8 mouse cellular contexts compared by ENCODE assay signal in the genomic region with DNA sequence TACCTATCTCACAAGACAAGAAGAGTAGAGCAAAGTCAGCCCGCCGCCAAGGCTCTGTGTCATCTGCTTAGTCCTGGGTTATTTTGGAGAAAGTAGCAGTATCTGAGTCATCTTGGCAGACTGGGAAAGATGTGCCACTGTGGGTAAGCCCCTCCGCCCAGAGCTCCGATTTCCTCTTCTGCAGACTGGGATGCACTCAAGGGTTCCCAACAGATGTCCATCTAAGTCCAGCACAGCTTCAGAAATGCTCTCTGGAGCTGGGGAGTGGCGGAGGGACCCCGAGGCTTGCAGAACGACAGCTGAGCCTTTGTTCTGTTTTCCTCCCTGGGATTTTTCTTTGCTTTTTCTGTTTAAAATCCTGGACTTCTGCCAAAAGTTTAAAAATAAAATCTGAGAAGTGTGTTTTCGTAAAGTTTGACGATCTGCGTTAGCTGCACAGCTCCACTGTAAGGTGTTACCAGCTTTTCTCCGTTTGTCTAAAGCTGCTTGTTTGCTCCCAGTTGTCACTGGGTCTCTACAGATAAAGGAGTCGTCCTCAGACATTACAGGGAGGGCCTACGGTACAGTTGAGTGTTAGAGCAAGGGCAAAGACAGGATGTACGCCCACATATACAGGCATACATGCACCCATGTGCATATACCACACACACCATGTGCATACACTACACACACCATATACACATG.
DNase-seq lines count a peak whose midpoint lies in the region; ATAC-seq and TF ChIP-seq lines count a peak whose summit lies in the region.

No protein-coding gene starts in this region.

- 41% methylated on average over 14 of the region's 14 CpGs for WGBS in intestine, embryonic 14.5 days
- 45% methylated on average over 14 of the region's 14 CpGs for WGBS in intestine, embryonic 15.5 days
- WGBS in neural tube, embryonic 15.5 days, result 75% methylated on average over 14 of the region's 14 CpGs

- no peaks in the 10 kb centered on the region for H3K27me3 ChIP-seq in intestine, embryonic 14.5 days (replicated peaks; ENCODE audit: control insufficient read depth, insufficient read depth, low read length)
- no peaks in the 10 kb centered on the region for H3K27me3 ChIP-seq in intestine, embryonic 15.5 days (replicated peaks)
- no peaks in the 10 kb centered on the region for H3K27me3 ChIP-seq in E14TG2a.4 (ENCODE audit: insufficient read depth, low read length)
- H3K27me3 ChIP-seq in neural tube, embryonic 15.5 days (replicated peaks), result no peaks in the 10 kb centered on the region

- no peak for TF ChIP-seq CTCF in E14TG2a.4 (conservative IDR thresholded peaks at IDR 0.05; ENCODE audit: low read length)

- ATAC-seq in intestine, embryonic 14.5 days (replicated peaks; ENCODE audit: low FRiP score, low TSS enrichment, low read depth), result no peak
- no peak; the same call in 1 of the 2 replicates for ATAC-seq in intestine, embryonic 15.5 days
- 0 out of 2 replicates have a peak, but pooled peaks have one; percentile 15 for ATAC-seq in common myeloid progenitor, adult 5-6 weeks (replicated peaks; ENCODE audit: low read depth, poor library complexity, severe bottlenecking)
- no peak for ATAC-seq in neural tube, embryonic 15.5 days (ENCODE audit: low FRiP score)
- ATAC-seq in activated CD4-positive, CD25-positive, alpha-beta regulatory T cell, adult 4 months, result no peak

- no peaks in the 10 kb centered on the region for H3K9me3 ChIP-seq in intestine, embryonic 14.5 days (ENCODE audit: control insufficient read depth, low read length)
- no peaks in the 10 kb centered on the region for H3K9me3 ChIP-seq in intestine, embryonic 15.5 days
- no peaks in the 10 kb centered on the region for H3K9me3 ChIP-seq in E14TG2a.4 (ENCODE audit: low read length)
- no peaks in the 10 kb centered on the region for H3K9me3 ChIP-seq in neural tube, embryonic 15.5 days (replicated peaks)

- H3K36me3 ChIP-seq in intestine, embryonic 14.5 days (ENCODE audit: control insufficient read depth, insufficient read depth, low read length), result no peaks in the 10 kb centered on the region
- 0 out of 2 replicates have a peak, but pooled peaks cover 3% of the 10 kb centered on the region for H3K36me3 ChIP-seq in intestine, embryonic 15.5 days
- H3K36me3 ChIP-seq in E14TG2a.4 (ENCODE audit: insufficient read depth, low read length), result no peaks in the 10 kb centered on the region
- H3K36me3 ChIP-seq in neural tube, embryonic 15.5 days, result no peaks in the 10 kb centered on the region

- H3K27ac ChIP-seq in intestine, embryonic 14.5 days (ENCODE audit: low read depth), result peak overlapping the region; percentile 12; the same call in 1 of the 2 replicates
- no peak overlapping the region for H3K27ac ChIP-seq in intestine, embryonic 15.5 days
- H3K27ac ChIP-seq in neural tube, embryonic 15.5 days (replicated peaks), result 0 out of 2 replicates have a peak overlapping the region, but pooled peaks have one; percentile 1

- H3K4me2 ChIP-seq in intestine, embryonic 14.5 days (ENCODE audit: low read length), result 0 out of 2 replicates have a peak overlapping the region, but pooled peaks have one; percentile 5
- H3K4me2 ChIP-seq in intestine, embryonic 15.5 days (replicated peaks), result no peak overlapping the region; the same call in 1 of the 2 replicates
- no peak overlapping the region for H3K4me2 ChIP-seq in neural tube, embryonic 15.5 days

- no peak overlapping the region for H3K4me3 ChIP-seq in intestine, embryonic 14.5 days (ENCODE audit: low read depth, low read length)
- H3K4me3 ChIP-seq in intestine, embryonic 15.5 days (replicated peaks), result no peak overlapping the region
- peak overlapping the region; percentile 57 for H3K4me3 ChIP-seq in E14TG2a.4 (replicated peaks; ENCODE audit: low read length)
- no peak overlapping the region for H3K4me3 ChIP-seq in neural tube, embryonic 15.5 days (replicated peaks)

- DNase-seq in intestine, embryonic 14.5 days (ENCODE audit: low spot score), result no peak
- no peak for DNase-seq in spleen, adult 18-20 months
- no peak for DNase-seq in urinary bladder, adult 2 months (ENCODE audit: low spot score)

- H3K9ac ChIP-seq in intestine, embryonic 14.5 days (ENCODE audit: low read length), result no peak overlapping the region
- no peak overlapping the region for H3K9ac ChIP-seq in intestine, embryonic 15.5 days
- H3K9ac ChIP-seq in neural tube, embryonic 15.5 days (replicated peaks), result no peak overlapping the region

- H3K4me1 ChIP-seq in intestine, embryonic 14.5 days (replicated peaks; ENCODE audit: control insufficient read depth, insufficient read depth, low read length), result peaks cover 13% of the 10 kb centered on the region
- peaks cover 10% of the 10 kb centered on the region for H3K4me1 ChIP-seq in intestine, embryonic 15.5 days (replicated peaks)
- peaks cover 62% of the 10 kb centered on the region for H3K4me1 ChIP-seq in E14TG2a.4 (replicated peaks; ENCODE audit: low read depth, low read length)
- peaks cover 5% of the 10 kb centered on the region; the same call in 1 of the 2 replicates for H3K4me1 ChIP-seq in neural tube, embryonic 15.5 days
